Mouse (Mus musculus) testis, postnatal 10 days (tissue): ENCODE data around the gene Vstm2l.

ENCODE experiments used
- DNase-seq: peaks from one replicate; pipeline ENCODE4 v3.0.0; 2021; ENCODE audit warnings: low spot score

The Vstm2l gene

DNA sequence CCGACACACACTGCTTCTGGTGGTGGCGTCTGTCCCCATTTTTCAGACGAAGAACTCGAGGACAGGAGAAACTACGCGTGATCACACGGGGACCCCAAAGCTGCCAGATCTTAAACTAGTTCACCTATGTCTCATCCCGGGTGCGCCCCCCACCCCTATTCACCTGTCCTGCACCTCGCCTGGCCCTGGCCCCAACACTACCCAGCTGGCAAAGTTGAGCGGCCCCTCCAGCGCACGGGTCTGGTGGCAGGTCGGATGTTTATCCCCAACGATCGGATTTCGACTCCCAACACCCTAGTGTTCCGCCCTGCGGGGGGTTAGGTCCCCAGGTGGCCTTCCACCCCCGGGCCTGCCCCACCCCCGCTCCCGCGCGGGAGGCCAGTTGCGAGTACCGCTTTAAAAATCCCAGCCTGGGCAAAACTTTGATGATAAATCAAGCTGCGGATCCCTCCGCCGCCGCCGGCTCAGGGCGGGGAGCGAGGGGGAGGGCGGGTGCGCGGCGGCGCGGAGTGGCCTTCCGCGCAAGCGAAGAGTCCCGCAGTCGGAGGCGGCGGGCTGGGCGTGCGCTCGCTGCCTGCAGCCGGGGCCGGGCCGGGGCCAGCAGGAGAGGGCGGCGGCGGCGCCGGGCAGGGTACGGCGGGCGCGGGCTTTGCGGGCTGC lies at the start of gene Vstm2l:
TSS of gene Vstm2l (plus strand) at position 549 of the 660 bp plus-strand sequence.
- DNase-seq: peak; percentile 48

DNA sequence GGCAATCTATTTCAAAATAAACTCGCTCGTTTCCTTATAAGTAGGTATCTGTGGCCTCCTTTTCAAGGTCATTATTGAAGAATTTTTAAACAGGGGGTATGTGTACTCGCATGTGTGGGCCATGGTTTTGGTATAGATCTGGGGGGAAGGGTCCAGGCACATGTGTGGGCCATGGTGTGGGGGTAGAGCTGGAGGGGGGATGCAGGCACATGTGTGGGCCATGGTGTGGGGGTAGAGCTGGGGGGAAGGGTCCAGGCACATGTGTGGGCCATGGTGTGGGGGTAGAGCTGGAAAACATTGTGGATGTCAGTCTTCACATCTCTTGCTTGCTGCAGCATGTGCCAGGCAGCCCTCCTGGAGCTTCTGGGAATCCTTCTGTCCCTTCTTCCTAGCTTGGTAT lies 47.3 kb upstream of the Vstm2l start:
- DNase-seq: no peak

DNA sequence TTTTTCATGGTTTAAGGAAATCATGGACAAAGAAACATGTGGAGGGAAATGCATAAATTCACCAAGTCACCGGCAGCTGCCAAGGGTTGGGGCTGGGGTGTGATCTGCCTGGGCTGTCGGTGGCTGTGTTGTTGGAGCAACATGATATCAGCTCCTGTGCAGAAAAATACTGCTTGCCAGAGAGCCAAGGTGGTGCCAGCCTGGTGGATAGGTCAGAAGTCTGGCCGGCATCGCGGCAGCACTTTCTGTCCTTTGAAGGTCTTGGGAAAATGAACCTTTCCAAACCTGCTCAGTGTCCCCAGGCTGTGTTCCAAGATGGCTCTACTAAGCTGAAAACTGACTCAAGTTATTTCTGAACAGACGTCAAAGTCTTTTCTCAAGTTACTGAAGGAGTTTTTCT lies 44.2 kb upstream of the Vstm2l start:
- DNase-seq: no peak

- peak; percentile 57 for DNase-seq
Observed at GRCm38 (mm10) chr2:157873223-157873622, 41.2 kb upstream of the Vstm2l start.

GRCm38 (mm10) chr2:157873691-157874090 lies 40.8 kb upstream of the Vstm2l start:
- no peak for DNase-seq

DNA sequence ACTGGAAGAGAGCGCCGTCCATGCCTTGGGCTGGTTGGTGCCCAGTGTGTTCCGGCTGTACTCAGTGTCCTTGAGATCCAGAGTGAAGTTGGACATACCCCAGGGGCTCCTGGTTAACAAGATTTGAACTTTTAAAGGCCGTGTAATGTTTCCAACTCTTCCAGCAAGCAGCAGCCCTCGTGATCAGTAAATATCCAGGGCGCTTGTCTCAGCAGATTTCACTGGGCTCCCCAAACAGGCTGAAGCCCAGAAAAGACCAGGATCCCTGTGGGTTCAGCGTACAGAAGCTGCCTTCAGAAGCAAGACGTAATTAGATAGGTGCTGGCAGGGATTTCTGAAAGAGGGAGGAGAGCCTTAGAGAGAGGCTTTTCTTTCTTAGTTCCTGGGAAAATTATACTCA lies 39.3 kb upstream of the Vstm2l start:
- DNase-seq: no peak

DNA sequence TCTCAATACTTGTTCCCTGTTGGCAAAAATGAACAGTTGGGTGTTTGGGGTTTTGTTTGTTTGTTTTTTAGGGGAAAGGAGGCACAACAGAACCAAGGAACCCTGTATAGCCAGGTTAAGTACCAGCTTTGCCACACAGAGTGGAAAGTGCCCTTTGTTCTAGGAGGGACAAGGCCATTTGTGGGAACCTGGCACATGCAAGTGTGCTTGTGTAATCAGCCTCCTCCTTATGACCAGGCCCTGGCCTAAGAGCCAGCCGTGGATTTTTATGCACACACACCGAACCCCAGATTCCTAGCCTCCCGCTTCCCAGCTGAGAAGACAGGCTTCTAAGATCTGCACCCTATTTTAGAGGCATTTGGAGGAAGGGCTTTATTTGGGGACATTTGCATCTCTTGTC lies 37.1 kb upstream of the Vstm2l start:
- no peak for DNase-seq

DNA sequence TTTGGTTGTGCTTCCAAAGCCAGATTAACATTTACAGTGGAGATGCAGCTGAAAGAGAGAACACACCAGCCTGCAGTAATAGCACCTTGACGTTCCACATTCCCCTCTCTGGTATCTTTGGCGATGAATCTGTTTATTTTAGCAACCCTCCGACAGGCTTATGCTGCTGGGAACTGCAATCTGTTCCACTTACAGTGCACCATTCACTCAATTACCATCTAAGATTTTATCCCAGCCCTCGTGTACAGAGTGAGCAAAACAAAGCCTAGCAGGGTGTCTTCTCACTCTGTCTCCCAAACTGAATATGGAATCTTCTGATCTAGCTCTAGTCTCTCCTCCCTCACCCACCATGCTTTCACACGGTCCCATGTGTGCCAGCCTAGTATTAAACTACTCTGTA lies 36.5 kb upstream of the Vstm2l start:
- DNase-seq: no peak

- DNase-seq: no peak
Observed at GRCm38 (mm10) chr2:157881939-157882338, 32.5 kb upstream of the Vstm2l start.

DNA sequence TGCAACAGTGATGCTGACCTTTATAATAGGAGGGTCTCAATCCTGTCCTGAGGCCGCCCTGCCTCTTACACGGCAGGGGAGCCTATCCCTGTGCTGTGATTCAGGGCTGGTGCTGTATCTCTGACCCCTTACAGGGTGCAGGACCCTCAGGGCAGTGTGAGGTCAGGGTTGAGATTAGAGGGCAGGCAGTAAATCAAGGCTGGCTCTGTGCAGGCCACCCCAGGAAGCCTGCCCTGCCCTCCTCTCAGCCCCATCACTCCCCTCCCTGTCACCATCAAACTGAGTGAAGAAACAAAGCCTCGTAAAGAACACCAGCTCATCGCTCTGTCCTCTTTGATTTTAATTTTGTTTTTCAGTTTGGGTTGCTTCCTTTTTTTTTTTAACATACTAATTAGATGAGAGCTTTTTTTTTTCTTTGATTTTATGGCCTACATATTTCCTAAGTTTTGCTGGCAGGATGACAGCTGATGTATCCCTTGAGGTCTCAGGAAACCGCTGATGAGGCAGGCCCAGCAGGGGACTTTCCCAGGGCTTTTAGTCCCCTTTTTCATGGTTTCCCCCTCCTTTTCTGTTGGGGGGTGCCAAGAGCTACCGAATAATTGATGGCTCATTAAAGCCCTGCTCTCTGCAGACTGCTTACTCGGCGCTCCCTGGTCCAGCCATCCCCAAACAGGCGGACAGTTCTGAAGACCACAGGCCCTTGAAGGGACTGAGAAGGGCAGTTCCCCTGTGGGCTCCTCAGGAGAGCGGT lies 27.0 kb upstream of the Vstm2l start:
- DNase-seq: no peak

DNA sequence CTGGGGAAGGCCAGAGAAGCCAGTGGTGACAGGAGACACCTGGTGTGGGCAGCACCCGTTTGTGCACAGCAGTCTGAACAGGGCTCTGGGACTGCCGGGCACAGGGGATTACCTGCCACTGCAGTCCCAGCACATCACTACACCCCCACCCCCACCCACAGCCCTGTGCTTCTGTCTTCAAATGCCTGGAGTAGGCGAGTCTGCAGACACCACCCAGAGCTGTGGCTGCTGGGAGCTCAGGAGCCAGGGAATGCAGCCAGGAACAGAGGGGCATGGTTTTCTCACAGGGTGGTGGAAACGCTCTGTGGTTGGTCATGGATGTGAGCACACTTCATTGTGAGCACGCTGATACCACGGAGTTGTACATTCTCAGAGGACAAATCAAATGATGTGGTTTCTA lies 23.3 kb upstream of the Vstm2l start:
- no peak for DNase-seq

DNA sequence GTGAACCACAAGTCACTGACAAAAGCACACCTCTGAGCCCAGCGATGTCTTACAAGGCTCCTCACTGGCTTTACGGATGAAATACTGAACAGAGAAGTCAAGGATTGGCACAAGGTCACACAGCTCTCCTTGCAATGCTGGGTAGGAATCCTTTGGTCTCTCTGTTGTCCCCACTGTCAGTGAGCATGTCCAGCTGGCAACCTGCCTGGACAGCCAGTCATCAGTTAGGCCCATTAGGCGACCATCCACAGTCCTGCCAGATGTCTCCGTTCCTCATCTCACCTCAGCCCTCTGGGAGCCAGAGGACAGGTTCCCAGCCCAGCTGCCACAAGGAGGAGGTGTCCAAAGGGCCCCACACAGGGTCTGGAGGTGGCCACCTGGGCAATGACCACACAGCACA lies 17.3 kb upstream of the Vstm2l start:
- DNase-seq: no peak

DNA sequence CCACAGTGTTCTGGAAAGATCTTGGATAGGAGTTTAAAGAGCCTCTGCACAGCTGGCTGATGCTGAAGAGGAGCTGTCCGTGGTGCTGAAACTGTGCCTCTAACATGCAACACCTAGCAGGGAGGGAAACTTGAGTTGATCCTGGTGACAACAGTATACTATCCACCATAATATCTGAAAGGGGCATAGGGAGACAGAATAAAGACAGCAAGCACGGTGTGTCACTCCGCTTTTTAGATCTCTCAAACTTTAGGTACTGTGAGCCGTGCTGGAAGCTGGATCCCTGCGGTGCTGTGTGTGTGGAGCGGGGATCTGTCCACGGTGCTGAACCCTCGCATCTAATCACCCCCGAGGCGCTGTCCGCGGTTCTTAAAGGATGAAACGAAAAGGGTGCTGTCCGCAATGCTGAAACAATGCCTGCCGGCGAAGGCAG lies 1.2 kb upstream of the Vstm2l start:
- DNase-seq: peak; percentile 95

- no peak for DNase-seq
Observed at GRCm38 (mm10) chr2:157913705-157914104, 748 bp upstream of the Vstm2l start.

- DNase-seq: no peak
Observed at GRCm38 (mm10) chr2:157914889-157915517, 550 bp downstream of the Vstm2l start.

DNA sequence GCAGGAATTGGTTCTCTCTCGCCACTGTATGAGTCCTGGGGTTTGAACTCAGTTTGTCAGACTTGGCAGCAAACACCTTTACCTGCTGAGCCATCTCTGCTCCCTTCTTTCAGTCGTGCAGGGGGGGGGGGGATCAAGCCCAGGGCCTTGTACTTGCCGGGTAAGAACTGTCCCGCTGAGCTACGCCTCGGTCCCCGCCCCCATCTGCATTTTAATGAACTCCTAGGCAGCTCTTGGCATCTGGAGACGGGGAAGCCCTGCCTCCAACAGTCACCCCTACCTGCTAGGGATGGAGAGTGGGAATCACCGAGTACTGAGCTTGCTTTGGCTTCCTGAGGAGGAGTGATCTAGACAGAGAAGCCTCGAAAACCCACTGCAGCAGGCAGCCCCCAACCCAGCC lies 4.1 kb downstream of the Vstm2l start:
- DNase-seq: no peak

DNA sequence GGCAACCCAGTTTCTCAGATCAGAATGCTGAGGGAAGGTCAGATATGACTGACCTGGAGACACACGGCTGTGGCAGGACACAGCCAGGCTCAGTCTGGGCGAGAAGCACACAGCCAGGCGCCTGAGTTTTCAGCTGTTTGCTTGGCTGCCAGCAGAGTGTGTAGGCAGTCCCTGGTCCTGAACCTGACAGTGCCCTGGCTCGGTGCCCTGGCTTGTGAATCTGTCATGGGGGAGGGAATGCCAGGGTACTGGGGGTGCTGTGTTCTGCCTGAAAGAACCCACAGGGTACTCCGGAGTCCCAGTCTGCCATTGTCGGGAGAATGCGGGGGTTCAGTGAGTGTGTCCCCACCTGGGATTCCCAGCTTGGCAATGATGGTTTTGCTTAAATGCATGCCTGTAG lies 7.1 kb downstream of the Vstm2l start:
- no peak for DNase-seq

- DNase-seq: no peak
Observed at GRCm38 (mm10) chr2:157923406-157923805, 9.0 kb downstream of the Vstm2l start.

DNA sequence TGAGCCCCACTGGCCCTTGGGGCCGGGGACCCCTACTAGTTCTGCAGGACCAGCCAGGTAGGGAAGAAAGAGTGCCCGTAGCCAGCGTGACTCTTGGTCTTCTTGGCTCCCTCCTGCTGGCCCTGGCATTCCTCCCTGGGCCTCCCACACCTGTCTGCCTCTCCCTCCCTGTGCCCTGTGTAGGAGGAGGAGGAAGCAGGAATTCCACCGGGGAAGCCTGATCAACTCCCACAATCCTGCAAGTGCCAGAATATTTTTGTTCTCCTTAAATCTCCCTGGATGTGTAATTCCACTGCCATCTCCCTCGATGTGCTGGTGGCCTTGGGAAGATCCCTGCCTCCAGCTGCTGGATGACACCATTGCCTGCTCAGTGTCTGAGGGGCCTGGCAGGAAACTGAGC lies 10.1 kb downstream of the Vstm2l start:
- no peak for DNase-seq

DNA sequence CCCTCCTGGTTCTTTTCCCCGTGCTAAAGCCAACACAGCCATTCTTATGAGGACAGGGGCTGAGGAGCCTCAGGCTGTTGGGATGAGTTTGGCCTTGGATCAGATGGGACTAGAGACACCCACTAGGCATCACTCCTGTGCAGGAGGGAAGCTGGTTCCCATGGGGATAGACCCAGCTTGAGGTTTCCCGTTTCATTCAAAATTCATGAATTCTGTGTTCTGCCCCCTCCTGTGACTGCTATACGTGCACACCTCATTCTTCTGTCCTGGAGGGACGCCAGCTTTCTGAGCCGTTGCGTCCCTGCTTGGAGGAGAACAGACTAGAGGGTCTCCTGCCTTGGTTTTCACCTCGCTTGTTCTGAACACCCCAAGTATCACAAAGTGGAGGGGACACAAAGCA lies 12.0 kb downstream of the Vstm2l start:
- DNase-seq: no peak

DNA sequence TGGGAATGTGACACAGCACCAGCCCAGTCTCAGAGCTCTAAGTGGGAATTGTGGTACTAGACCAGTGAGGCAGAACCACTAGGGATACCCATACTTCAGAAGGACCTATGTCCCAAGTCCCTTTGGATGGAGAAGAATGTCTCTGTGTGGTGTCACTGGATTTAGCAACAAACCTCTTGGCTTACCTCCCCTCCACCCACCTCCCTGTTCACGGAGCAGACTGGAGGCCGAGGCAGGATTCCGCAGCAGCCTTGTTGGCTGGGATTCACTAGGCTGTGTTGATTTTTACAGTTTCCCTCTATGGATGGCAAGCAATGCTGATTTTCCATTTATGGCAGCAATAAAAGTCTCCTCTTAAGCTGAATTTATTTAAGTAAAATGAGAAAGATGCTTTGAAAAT lies 12.5 kb downstream of the Vstm2l start:
- no peak for DNase-seq

GRCm38 (mm10) chr2:157927397-157927796 lies 12.9 kb downstream of the Vstm2l start:
- no peak for DNase-seq

GRCm38 (mm10) chr2:157927815-157928214 lies 13.4 kb downstream of the Vstm2l start:
- DNase-seq: no peak
